23 mouse cellular contexts compared by ENCODE assay signal in the genomic region with DNA sequence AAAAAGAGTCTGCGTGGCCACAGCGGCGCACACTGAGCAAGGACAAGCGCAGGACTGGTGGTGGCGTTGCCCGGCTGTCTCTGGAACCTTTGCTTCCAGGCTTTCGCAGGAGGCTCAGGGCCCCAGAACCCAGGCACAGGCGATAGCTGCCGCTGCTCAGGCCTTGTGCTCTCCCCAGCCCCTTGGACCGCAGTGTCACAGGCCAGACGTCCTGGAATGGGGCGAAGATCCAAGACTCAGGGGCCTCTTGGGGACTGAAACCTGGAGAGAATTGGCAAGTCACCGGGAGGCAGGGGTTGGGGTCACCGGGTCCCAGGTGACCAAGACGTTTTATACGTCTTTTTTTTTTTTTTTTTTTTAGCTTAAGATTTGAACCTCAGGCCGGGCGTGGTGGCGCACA. TPM values are rescaled to one million over a fixed set of nuclear protein-coding genes. Genes with fewer than 3 reads are reported as not detected.
DNase-seq lines count a peak whose midpoint lies in the region; ATAC-seq and TF ChIP-seq lines count a peak whose summit lies in the region.
"Had no signal": no experiment of that assay in that cellular context is flagged by ENCODE, and none has a peak within 500 bp of the region (broad histone marks: within the 10 kb centered on the region; RNA-seq: fewer than 3 reads in every experiment).

No protein-coding gene starts in this region.

- peak overlapping the region; percentile 31 for H3K27ac ChIP-seq in gastrocnemius, adult 2 months
- no peak overlapping the region for H3K27ac ChIP-seq in hindbrain, postnatal 0 days
- H3K27ac ChIP-seq in hindbrain, embryonic 13.5 days: no peak overlapping the region
- H3K27ac ChIP-seq in midbrain, embryonic 11.5 days (ENCODE audit: low read depth, low read length): no peak overlapping the region
- no peak overlapping the region for H3K27ac ChIP-seq in midbrain, postnatal 0 days (ENCODE audit: low read depth, low read length)
- H3K27ac ChIP-seq: forebrain, embryonic 12.5 days; heart, embryonic 15.5 days; limb, embryonic 13.5 days; neural tube, embryonic 12.5 days had no signal

- peak overlapping the region; percentile 65 for H3K4me3 ChIP-seq in gastrocnemius, adult 2 months
- H3K4me3 ChIP-seq in hindbrain, postnatal 0 days (ENCODE audit: low read length): no peak overlapping the region
- H3K4me3 ChIP-seq in hindbrain, embryonic 13.5 days: no peak overlapping the region
- no peak overlapping the region for H3K4me3 ChIP-seq in midbrain, embryonic 11.5 days (ENCODE audit: low read depth, low read length)
- no peak overlapping the region for H3K4me3 ChIP-seq in midbrain, postnatal 0 days (ENCODE audit: low read depth, low read length)

- TF ChIP-seq CTCF in gastrocnemius, adult 2 months (IDR thresholded peaks at IDR 0.05): no peak
- TF ChIP-seq CTCF in hindbrain, postnatal 0 days (IDR thresholded peaks at IDR 0.05; ENCODE audit: low read depth): no peak
- no peak for TF ChIP-seq CTCF in midbrain, postnatal 0 days (IDR thresholded peaks at IDR 0.05)

- no peaks in the 10 kb centered on the region for H3K9me3 ChIP-seq in hindbrain, postnatal 0 days (ENCODE audit: low read length)
- no peaks in the 10 kb centered on the region for H3K9me3 ChIP-seq in hindbrain, embryonic 13.5 days
- H3K9me3 ChIP-seq in midbrain, embryonic 11.5 days (ENCODE audit: control insufficient read depth, low read length): no peaks in the 10 kb centered on the region
- no peaks in the 10 kb centered on the region for H3K9me3 ChIP-seq in midbrain, postnatal 0 days (ENCODE audit: low read length)
- H3K9me3 ChIP-seq: forebrain, embryonic 12.5 days; heart, embryonic 15.5 days; limb, embryonic 13.5 days; neural tube, embryonic 12.5 days had no signal

- WGBS in hindbrain, postnatal 0 days: 39% methylated on average over 19 of the region's 19 CpGs
- 37% methylated on average over 19 of the region's 19 CpGs for whole genome bisulfite sequencing in hindbrain, embryonic 13.5 days
- 32% methylated on average over 19 of the region's 19 CpGs for WGBS in midbrain, embryonic 11.5 days
- WGBS in midbrain, postnatal 0 days: 44% methylated on average over 19 of the region's 19 CpGs

- peaks cover 17% of the 10 kb centered on the region for H3K27me3 ChIP-seq in hindbrain, postnatal 0 days (ENCODE audit: insufficient read depth, low read length)
- H3K27me3 ChIP-seq in hindbrain, embryonic 13.5 days: peaks cover 50% of the 10 kb centered on the region
- H3K27me3 ChIP-seq in midbrain, embryonic 11.5 days (ENCODE audit: control insufficient read depth, insufficient read depth, low read length): peaks cover 27% of the 10 kb centered on the region
- H3K27me3 ChIP-seq in midbrain, postnatal 0 days (ENCODE audit: insufficient read depth, low read length): peaks cover 24% of the 10 kb centered on the region; the same call in 1 of the 2 replicates
- H3K27me3 ChIP-seq: CH12.LX had no signal

- peak overlapping the region; percentile 43; the same call in 1 of the 2 replicates for H3K4me2 ChIP-seq in hindbrain, postnatal 0 days (ENCODE audit: low read depth, low read length)
- no peak overlapping the region for H3K4me2 ChIP-seq in hindbrain, embryonic 13.5 days
- H3K4me2 ChIP-seq in midbrain, embryonic 11.5 days: no peak overlapping the region
- H3K4me2 ChIP-seq in midbrain, postnatal 0 days (ENCODE audit: low read depth, low read length, poor library complexity, severe bottlenecking): no peak overlapping the region

- no peak overlapping the region for H3K9ac ChIP-seq in hindbrain, postnatal 0 days (replicated peaks; ENCODE audit: low read length)
- H3K9ac ChIP-seq in hindbrain, embryonic 13.5 days: no peak overlapping the region
- H3K9ac ChIP-seq in midbrain, embryonic 11.5 days (ENCODE audit: low read length): no peak overlapping the region
- no peak overlapping the region for H3K9ac ChIP-seq in midbrain, postnatal 0 days (replicated peaks; ENCODE audit: low read length, poor library complexity, severe bottlenecking)
- H3K9ac ChIP-seq: forebrain, embryonic 12.5 days had no signal

- H3K36me3 ChIP-seq in hindbrain, postnatal 0 days (ENCODE audit: insufficient read depth, low read length): peaks cover 11% of the 10 kb centered on the region; the same call in 1 of the 2 replicates
- H3K36me3 ChIP-seq in hindbrain, embryonic 13.5 days: peaks cover 32% of the 10 kb centered on the region
- peaks cover 17% of the 10 kb centered on the region for H3K36me3 ChIP-seq in midbrain, embryonic 11.5 days (ENCODE audit: control insufficient read depth, insufficient read depth, low read length)
- peaks cover 19% of the 10 kb centered on the region for H3K36me3 ChIP-seq in midbrain, postnatal 0 days (ENCODE audit: insufficient read depth, low read length)

- H3K4me1 ChIP-seq in hindbrain, postnatal 0 days (ENCODE audit: insufficient read depth, low read length): peaks cover 5% of the 10 kb centered on the region; the same call in 1 of the 2 replicates
- H3K4me1 ChIP-seq in hindbrain, embryonic 13.5 days (replicated peaks): peaks cover 20% of the 10 kb centered on the region
- peaks cover 4% of the 10 kb centered on the region; the same call in 1 of the 2 replicates for H3K4me1 ChIP-seq in midbrain, embryonic 11.5 days (ENCODE audit: control insufficient read depth, insufficient read depth, low read length)
- peaks cover 8% of the 10 kb centered on the region; the same call in 1 of the 2 replicates for H3K4me1 ChIP-seq in midbrain, postnatal 0 days (ENCODE audit: insufficient read depth, low read length)

- DNase-seq in gastrocnemius, adult 2 months: no peak
- DNase-seq in gastrocnemius, postnatal 10 days: no peak
- no peak for DNase-seq in hindbrain, postnatal 0 days (ENCODE audit: low spot score)
- DNase-seq in midbrain, embryonic 11.5 days (ENCODE audit: low spot score, missing footprints): peak; percentile 89
- no peak for DNase-seq in midbrain, postnatal 0 days (ENCODE audit: low spot score)
- DNase-seq in naive thymus-derived CD4-positive, alpha-beta T cell, adult 2 months (ENCODE audit: low read depth): peak; percentile 9
- DNase-seq in ovary, postnatal 10 days (ENCODE audit: low spot score): no peak
- DNase-seq: cerebellum, adult 18-20 months; cerebellum, postnatal 36 days; gastrocnemius, postnatal 25 days; kidney, adult 9 months; right cerebral cortex, adult 18-20 months; thymus, postnatal 25 days had no signal

- no peak for ATAC-seq in hindbrain, postnatal 0 days
- no peak for ATAC-seq in hindbrain, embryonic 13.5 days (ENCODE audit: low FRiP score)
- ATAC-seq in midbrain, embryonic 11.5 days (ENCODE audit: low FRiP score): no peak
- no peak for ATAC-seq in midbrain, postnatal 0 days (ENCODE audit: low FRiP score)

- intact Hi-C loops in gastrocnemius, adult 2 months (cut with DNase I): no loop called here

RNA-seq across cellular contexts. Expression of gene Irs3, which starts 1.0 kb away (rescaled TPM):
- under 1 TPM; 0.26 to 0.78 TPM for total RNA-seq in gastrocnemius, adult 2 months (2021)
- total RNA-seq in gastrocnemius, postnatal 10 days (2021): under 1 TPM; 0.42 to 0.61 TPM
- 0.40 and 1.4 TPM in 2 replicates for total RNA-seq in hindbrain, postnatal 0 days (2014; rRNA removed)
- 0.36 and 0.39 TPM in 2 replicates for polyA plus RNA-seq in hindbrain, postnatal 0 days (2015; fragmentation: Nextera tagmentation; extraction: Ambion mirVana)
- polyA plus RNA-seq in hindbrain, embryonic 13.5 days (2015; fragmentation: Nextera tagmentation; extraction: Ambion mirVana): 0.09 and 0.16 TPM in 2 replicates
- polyA plus RNA-seq in midbrain, embryonic 11.5 days (2014; fragmentation: Nextera tagmentation; extraction: Ambion mirVana): 0.19 and 0.34 TPM in 2 replicates
- total RNA-seq in midbrain, postnatal 0 days (2014; rRNA removed): 1.2 TPM in 1 of 2 replicates, not detected in the other
- polyA plus RNA-seq in midbrain, postnatal 0 days (2015; fragmentation: Nextera tagmentation; extraction: Ambion mirVana): 0.27 and 0.37 TPM in 2 replicates
- total RNA-seq: CH12.LX; layer of hippocampus, postnatal 14 days had no signal
- polyA plus RNA-seq: forebrain, embryonic 12.5 days; intestine, embryonic 14.5 days had no signal

RNA-seq across cellular contexts. Expression of gene Sap25, which starts 3.4 kb away (rescaled TPM):
- total RNA-seq in gastrocnemius, adult 2 months (2021): 1 to 10 TPM; 1.6 to 4.2 TPM
- 1 to 10 TPM; 2.1 to 4.0 TPM for total RNA-seq in gastrocnemius, postnatal 10 days (2021)
- total RNA-seq in hindbrain, postnatal 0 days (2014; rRNA removed): 0.97 and 5.2 TPM in 2 replicates
- 2.9 and 3.7 TPM in 2 replicates for polyA plus RNA-seq in hindbrain, postnatal 0 days (2015; fragmentation: Nextera tagmentation; extraction: Ambion mirVana)
- 4.8 and 5.2 TPM in 2 replicates for polyA plus RNA-seq in hindbrain, embryonic 13.5 days (2015; fragmentation: Nextera tagmentation; extraction: Ambion mirVana)
- 4.5 and 6.8 TPM in 2 replicates for polyA plus RNA-seq in midbrain, embryonic 11.5 days (2014; fragmentation: Nextera tagmentation; extraction: Ambion mirVana)
- total RNA-seq in midbrain, postnatal 0 days (2014; rRNA removed): 3.3 and 4.9 TPM in 2 replicates
- polyA plus RNA-seq in midbrain, postnatal 0 days (2015; fragmentation: Nextera tagmentation; extraction: Ambion mirVana): 3.2 TPM in 2 replicates

RNA-seq across cellular contexts. Expression of gene Gm20605, which starts 15.5 kb away (rescaled TPM):
- 1 to 10 TPM; 2.9 to 3.3 TPM for total RNA-seq in gastrocnemius, adult 2 months (2021)
- 1 to 10 TPM; 4.1 to 7.7 TPM for total RNA-seq in gastrocnemius, postnatal 10 days (2021)
- total RNA-seq in hindbrain, postnatal 0 days (2014; rRNA removed): 3.4 and 4.1 TPM in 2 replicates
- polyA plus RNA-seq in hindbrain, postnatal 0 days (2015; fragmentation: Nextera tagmentation; extraction: Ambion mirVana): 4.1 and 5.3 TPM in 2 replicates
- 7.9 and 8.9 TPM in 2 replicates for polyA plus RNA-seq in hindbrain, embryonic 13.5 days (2015; fragmentation: Nextera tagmentation; extraction: Ambion mirVana)
- polyA plus RNA-seq in midbrain, embryonic 11.5 days (2014; fragmentation: Nextera tagmentation; extraction: Ambion mirVana): 4.5 and 5.8 TPM in 2 replicates
- 0.99 and 4.1 TPM in 2 replicates for total RNA-seq in midbrain, postnatal 0 days (2014; rRNA removed)
- 4.4 and 6.5 TPM in 2 replicates for polyA plus RNA-seq in midbrain, postnatal 0 days (2015; fragmentation: Nextera tagmentation; extraction: Ambion mirVana)

RNA-seq across cellular contexts. Expression of gene Lrch4, which starts 15.6 kb away (rescaled TPM):
- total RNA-seq in gastrocnemius, adult 2 months (2021): 10 to 100 TPM; 15.6 to 17.1 TPM
- 10 to 100 TPM; 15.9 to 17.7 TPM for total RNA-seq in gastrocnemius, postnatal 10 days (2021)
- 9.6 and 10.4 TPM in 2 replicates for total RNA-seq in hindbrain, postnatal 0 days (2014; rRNA removed)
- 12.3 and 14.6 TPM in 2 replicates for polyA plus RNA-seq in hindbrain, postnatal 0 days (2015; fragmentation: Nextera tagmentation; extraction: Ambion mirVana)
- polyA plus RNA-seq in hindbrain, embryonic 13.5 days (2015; fragmentation: Nextera tagmentation; extraction: Ambion mirVana): 19.9 and 23.4 TPM in 2 replicates
- 27.3 and 28.3 TPM in 2 replicates for polyA plus RNA-seq in midbrain, embryonic 11.5 days (2014; fragmentation: Nextera tagmentation; extraction: Ambion mirVana)
- total RNA-seq in midbrain, postnatal 0 days (2014; rRNA removed): 13.1 and 14.5 TPM in 2 replicates
- polyA plus RNA-seq in midbrain, postnatal 0 days (2015; fragmentation: Nextera tagmentation; extraction: Ambion mirVana): 13.1 and 15.9 TPM in 2 replicates

RNA-seq across cellular contexts. Expression of gene Fbxo24, which starts 15.7 kb away (rescaled TPM):
- under 1 TPM; 0.15 to 0.28 TPM for total RNA-seq in gastrocnemius, adult 2 months (2021)
- under 1 TPM; 0.33 to 0.70 TPM for total RNA-seq in gastrocnemius, postnatal 10 days (2021)
- total RNA-seq in hindbrain, postnatal 0 days (2014; rRNA removed): 0.25 and 0.26 TPM in 2 replicates
- 0.18 TPM in 1 of 2 replicates, not detected in the other for polyA plus RNA-seq in hindbrain, postnatal 0 days (2015; fragmentation: Nextera tagmentation; extraction: Ambion mirVana)
- 0.17 and 0.21 TPM in 2 replicates for polyA plus RNA-seq in hindbrain, embryonic 13.5 days (2015; fragmentation: Nextera tagmentation; extraction: Ambion mirVana)
- polyA plus RNA-seq in midbrain, embryonic 11.5 days (2014; fragmentation: Nextera tagmentation; extraction: Ambion mirVana): 0.10 and 0.16 TPM in 2 replicates
- 0.28 TPM in 1 of 2 replicates, not detected in the other for total RNA-seq in midbrain, postnatal 0 days (2014; rRNA removed)
- 0.09 and 0.10 TPM in 2 replicates for polyA plus RNA-seq in midbrain, postnatal 0 days (2015; fragmentation: Nextera tagmentation; extraction: Ambion mirVana)
- total RNA-seq: megakaryocyte-erythroid progenitor cell, adult 5-6 weeks; monocyte, adult 5-6 weeks had no signal

Comparison
In these comparisons a context has a peak if more than half of its experiments do, and no peak if none do; other contexts are left out.
1. DNase-seq: peak in midbrain, embryonic 11.5 days (single experiment) and naive thymus-derived CD4-positive, alpha-beta T cell, adult 2 months (single experiment); none in gastrocnemius, adult 2 months (single experiment), gastrocnemius, postnatal 10 days (single experiment), hindbrain, postnatal 0 days (single experiment), midbrain, postnatal 0 days (single experiment) and ovary, postnatal 10 days (single experiment).